Mouse (Mus musculus) adrenal gland, postnatal 0 days (tissue): ENCODE data around the gene Wdr35. TPM values are rescaled to one million over a fixed set of nuclear protein-coding genes. Genes with fewer than 3 reads are reported as not detected.

Experiments
- polyA plus RNA-seq: library from polyadenylated mRNA; unstranded; fragments of >200 nt; fragmentation: Nextera tagmentation; extraction: Ambion mirVana; gene quantifications from 2 replicates; pipeline ENCODE4 v1.2.1, GENCODE M21; 2015

Wdr35 gene
- polyA plus RNA-seq: 9.5 and 10.3 TPM in 2 replicates

DNA sequence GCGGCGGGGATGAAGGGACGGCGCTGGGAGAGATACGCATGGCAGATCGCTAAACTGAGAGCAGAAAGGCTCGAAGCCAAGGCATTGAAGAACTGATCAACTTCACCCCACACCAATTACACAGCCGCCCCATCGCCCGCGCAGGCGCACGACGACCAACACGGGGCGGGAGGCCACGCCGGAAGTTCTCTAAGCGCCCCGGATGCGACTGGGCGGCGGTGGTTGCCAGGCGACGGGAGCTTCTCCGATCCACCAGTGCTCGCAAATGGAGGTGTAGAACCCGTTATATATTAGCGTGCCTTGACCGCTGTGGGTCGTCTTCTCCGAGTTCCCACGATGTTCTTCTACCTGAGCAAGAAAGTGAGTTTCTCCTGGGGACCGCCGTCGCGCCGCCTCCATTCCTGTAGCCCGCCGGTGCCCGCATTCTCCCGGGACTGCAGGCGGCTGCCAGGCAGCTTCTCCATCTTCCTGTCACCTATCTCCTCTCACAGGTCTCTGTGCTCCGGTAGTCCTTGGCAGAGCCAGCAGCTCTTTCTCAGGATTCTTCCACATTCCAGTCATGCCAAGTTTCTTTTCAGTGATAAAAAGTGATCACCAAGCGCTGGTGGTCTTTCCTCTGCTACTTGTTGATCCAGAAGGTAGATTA is at the start of gene Wdr35:
Gene Wdr35, plus strand, starts transcription at position 73 of the 646 bp plus-strand sequence.

GRCm38 (mm10) chr12:8947714-8948464 is 25.8 kb upstream of the Wdr35 start, which contains the start of gene Matn3:
TSS of gene Matn3 (plus strand) at chr12:8947929.

GRCm38 (mm10) chr12:9029888-9030723 is 56.4 kb downstream of the Wdr35 start, which contains the start of gene Ttc32:
TSS of gene Ttc32 (plus strand) at chr12:9029997.

Other genes with a start within 250 kb of the Wdr35 start
- gene Sdc1, start 202.6 kb upstream of the Wdr35 start, polyA plus RNA-seq: 36.8 and 37.9 TPM in 2 replicates
- 545 and 563 TPM in 2 replicates for gene Laptm4a, start 52.2 kb upstream of the Wdr35 start, polyA plus RNA-seq
- gene Matn3, start 26.0 kb upstream of the Wdr35 start, polyA plus RNA-seq: 0.08 and 0.12 TPM in 2 replicates
- gene Ttc32, start 56.1 kb downstream of the Wdr35 start, polyA plus RNA-seq: 29.9 and 39.1 TPM in 2 replicates